Mouse (Mus musculus) brain, embryonic 18.5 days (tissue): ENCODE results near the gene Dennd2a.

Experiments
- DNase-seq: peaks from one replicate; pipeline ENCODE4 v3.0.0-alpha.2; 2012; ENCODE audit warnings: low read depth, low spot score

Dennd2a gene

DNA sequence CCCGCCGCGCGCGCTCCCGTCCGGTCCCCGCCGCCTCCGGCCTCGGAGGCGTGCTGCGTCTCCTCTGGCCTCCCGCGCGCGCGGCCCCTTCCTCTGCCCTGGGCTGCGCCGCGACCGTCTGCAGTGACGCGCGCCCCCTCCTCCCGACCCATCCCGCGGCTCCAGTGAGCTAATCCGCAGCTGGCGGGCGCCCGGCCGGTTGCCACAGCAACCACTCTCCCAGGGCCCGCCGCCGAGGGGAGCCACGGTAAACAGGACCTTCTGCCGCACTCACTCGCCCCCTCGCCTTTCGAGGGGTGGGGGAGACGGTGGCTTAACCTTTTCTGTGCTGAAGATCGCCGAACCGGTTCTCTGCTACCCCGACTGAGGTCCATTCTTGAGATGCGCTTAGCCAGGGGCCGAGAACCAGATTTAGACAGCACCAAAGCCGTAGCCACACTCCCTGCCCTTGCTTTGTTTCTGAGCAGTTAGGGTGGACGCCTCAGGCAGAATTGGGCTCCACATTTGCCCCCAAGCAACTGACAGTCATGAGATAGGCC is at the start of gene Dennd2a:
TSS of gene Dennd2a (minus strand) at position 145 of the 539 bp plus-strand sequence.
- peak; percentile 66 for DNase-seq

DNA sequence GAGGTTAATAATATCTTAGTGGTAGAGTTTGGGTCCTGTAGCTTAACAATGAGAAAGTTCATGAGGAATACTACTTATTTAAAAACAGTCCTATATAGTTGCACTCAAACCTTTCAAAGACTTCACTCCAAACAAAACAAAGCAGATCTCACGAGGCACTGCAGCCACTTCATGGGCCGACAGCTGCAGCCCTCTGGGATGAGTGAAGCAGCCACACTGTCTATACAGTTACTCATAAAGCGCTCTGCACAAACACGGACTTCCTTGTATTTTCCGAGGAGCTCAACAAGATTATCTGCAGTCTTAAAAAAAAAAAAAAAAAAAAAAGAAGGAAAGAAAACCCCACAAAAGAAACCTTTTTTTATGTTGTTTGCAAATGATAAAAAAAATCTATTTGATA is 49.7 kb upstream of the Dennd2a start:
- no peak for DNase-seq

DNA sequence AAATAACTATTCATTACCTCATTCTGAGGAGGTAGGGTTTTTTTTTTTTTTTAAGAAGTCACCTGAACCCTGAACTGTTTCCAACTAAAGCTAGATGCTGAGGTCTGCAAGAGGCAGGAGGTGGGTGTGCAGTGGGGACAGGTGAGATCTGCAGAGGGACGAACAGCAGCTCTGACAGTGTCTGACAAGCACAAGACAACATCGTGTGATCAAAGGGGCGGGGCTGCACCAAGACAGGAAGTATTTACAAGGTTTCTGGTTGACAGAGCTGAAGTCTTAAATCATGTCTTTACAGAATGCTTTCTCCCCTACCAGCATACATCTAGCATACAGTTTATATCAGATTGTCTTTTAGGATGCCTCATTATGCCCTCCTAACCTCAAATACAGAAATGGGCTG is 49.2 kb upstream of the Dennd2a start:
- DNase-seq: no peak

DNA sequence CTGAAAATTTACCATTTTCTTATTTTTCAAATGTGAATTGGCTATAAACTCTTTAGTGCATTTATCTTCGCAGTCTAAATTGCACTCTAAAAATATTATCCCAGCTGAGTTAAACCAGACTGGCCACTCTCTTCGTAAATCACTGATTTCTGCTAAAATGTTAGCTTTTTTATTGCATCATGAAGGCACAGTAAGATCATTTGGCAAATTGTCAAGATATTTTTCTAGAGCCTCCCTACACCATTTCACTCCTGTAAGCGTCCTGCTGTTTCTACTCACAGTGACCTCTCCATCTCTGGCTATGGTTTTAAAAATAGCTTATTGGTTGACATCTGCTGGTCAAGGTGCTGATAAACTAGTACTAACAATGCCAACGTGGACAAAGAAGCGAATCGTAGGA is 48.4 kb upstream of the Dennd2a start:
- no peak for DNase-seq

DNA sequence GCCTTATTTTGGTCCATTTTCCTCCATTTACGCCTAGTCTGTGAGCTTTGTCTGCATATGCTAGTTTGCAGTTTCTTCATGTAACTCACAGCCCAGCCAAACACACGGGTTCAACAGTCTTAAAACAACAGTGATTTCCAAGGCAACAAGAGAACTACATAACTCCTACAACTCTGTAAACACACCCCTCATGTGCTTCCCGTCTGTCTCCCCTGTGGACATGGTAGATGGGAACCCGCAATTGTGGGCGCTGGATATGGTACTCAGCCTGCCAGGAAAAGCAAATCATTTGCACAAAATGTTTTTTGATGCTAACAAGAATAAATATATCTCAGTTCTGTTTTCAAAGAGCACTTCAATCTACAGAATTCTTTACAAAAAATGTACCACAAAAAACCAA is 46.9 kb upstream of the Dennd2a start:
- no peak for DNase-seq

DNA sequence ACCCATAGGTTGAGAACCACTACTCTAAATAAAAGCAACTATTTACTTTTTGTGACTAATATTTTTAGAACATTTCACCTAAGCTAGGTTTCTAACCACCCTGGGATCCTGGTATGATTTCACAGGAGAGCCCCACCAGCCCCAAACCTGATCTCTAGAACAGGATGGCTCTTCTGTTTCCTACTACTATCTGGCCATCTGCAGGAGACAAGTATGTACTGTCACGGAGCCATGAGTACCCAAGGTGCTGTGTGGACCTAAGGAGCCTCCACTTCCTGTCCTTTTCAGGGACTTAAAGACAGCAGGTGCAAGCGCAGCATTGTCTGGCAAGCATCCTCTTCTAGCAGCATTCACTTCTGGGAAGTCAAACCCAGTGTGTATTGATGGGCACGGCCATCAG is 44.2 kb upstream of the Dennd2a start:
- DNase-seq: no peak

DNA sequence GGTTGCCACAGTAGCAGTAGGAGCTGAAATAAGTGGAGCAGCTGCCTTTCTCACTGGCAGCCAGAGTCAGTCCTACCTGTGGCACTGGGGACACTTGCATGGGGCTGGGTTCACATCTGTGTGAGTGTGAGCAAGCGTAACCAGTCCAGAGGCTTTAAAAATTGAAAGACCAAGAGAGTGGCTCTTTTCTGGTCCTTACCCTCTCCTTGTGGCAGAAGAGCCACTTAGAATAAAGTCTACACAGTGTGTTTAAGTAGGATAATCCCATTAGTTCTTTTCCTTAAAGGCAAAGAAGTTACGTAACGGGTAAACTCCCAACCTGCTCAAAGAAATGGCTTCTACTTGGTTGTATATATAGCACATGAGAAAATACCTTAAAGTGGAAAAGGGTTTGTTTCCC is 43.2 kb upstream of the Dennd2a start:
- no peak for DNase-seq

DNA sequence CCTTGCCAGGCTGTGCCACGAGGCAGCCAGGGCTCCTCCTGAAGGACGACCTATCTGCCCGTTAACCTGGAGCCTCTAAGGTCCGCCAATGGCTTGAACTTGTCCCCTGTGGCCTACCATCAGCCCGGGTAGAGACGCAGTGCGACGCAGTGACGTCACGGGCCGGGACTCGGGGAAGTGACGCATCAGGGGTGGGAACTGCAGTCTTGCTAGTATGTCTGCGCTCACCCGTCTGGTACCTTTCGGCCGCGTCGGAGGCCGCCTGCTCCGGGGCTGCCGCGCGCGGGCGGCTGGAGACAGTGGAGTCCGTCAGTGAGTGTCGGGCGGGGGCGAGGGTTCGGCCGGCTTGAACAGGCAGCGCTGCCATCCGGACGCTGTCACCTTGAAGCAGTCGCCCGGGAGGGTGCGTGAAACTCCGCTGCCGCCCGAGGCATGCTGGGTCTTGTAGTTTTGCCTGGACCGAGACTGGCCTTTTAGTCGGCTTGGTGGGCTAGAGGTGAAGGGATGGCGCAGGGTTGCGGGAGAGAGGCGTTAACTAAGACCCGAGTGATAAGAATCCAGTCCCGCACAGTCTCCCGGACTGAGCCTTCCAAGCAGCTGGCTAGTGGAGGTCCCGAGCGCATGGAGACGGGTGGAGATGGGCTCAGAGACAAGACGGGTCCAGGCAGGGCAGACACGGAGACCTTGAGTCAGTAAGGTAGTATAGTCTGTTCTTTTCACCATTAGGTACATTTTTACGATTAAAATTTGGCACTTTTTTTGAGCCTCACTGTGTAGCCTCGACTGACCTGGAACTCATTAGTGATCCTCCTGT is 34.9 kb upstream of the Dennd2a start, which contains the start of gene Ndufb2:
TSS of gene Ndufb2 (plus strand) at position 174 of the 814 bp plus-strand sequence.
- peak; percentile 89 for DNase-seq

DNA sequence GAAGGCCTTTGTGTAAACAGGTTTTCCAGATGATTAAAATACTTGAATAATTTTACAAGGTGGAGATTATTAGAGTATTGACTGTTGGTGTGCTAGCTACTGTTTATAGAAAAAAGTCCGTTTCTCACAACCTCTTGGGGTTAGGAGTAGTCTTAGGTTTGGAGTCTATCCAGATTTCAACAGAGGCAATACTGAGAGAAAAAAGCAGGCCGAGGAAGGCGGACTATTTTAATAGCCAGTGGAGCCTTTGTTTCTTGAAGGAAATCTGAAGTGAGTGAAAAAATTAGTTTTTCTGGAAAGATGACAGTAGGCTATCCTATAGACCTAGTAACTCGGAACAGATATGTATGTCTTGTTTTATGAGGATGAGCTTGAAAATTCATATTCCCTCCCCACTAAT is 33.8 kb upstream of the Dennd2a start:
- no peak for DNase-seq

DNA sequence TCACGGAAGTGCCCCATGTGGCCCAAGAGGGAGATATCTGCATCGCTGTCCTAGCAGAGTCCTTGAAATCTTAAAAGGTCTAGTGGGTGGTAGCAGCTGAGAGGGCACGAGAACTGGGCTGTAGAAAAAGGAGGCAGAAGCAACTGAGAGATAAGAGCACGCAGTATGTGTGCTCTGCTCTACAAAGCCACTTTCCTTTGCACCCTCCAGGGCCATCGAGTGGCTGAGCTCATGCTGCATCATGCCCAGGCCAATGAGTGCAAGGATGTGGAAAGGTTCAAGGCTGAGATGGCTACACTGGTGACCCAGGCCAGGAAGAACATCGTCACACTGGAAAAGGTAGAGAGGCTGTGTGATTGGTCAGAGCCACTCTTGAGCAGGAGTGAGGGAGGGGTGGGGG is 27.9 kb upstream of the Dennd2a start, which contains the start of gene Gm42420:
TSS of gene Gm42420 (plus strand) at position 237 of the 400 bp plus-strand sequence.
- no peak for DNase-seq

DNA sequence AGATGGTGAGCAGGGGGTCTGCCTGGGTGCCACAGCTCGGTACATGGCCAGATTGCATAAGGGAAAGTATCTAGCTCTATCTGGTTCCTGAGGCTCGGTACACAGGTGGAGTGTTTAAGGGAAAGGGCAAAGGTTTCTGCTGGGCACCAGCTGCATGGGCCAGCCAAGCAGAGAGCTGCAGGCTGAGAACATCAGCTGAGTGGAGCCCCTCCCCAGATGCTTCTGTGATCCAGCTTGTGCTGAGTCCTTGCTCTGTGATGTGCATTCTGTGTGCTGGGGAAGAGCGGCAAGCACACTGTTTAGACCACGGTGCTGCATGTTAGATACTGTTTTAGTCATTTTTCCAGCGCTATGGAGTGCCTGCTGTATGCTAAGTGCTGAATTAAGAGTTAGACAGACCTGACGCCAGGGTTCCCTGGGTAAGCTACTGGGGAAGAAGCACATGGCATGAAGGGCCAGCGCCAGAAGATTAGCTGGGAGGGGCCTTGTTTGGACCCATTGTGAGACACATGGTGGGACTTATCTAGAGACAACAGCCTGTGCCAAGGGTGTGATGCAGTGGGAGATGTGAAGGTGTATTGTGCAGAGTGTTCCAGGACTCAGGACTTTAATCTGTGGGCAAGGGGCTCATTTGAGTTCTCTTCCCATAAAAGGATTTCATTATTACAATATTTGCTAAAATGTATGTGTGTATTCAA is 23.6 kb upstream of the Dennd2a start:
- DNase-seq: no peak

DNA sequence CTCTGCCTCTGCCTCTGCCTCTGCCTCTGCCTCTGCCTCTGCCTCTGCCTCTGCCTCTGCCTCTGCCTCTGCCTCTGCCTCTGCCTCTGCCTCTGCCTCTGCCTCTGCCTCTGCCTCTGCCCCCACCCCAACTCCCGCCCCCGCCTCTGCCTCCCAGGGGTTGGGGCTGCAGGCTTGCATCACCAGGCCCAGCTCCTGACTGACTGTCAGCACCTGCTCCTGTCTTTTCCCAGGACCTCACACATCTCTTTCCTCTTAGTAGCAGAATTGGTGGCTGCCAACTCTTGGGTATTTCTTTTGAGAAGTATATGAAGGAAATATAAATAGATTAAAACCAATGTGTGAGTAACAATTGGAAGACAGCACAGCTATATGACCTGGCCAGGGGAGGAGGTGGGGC is 22.9 kb upstream of the Dennd2a start:
- DNase-seq: no peak

DNA sequence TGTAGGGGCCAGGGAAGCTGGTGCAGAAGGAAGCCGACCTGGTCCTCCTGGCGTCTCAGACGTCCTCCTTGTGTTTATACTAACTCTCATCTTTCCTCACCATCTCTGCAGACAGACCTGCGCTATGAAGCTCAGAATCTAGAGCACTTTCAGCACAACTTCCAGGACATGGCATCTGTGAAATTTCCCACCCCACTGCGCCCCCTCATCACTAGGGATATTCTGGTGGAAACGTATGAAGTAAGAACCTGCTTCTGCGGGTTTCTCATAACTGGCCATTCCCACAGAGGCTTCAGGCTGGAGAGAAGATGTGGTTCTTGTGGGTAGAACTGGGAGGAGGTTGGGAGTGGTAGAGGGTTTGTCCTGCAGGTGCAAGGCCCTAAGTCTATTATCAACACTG is 21.9 kb upstream of the Dennd2a start:
- DNase-seq: no peak

DNA sequence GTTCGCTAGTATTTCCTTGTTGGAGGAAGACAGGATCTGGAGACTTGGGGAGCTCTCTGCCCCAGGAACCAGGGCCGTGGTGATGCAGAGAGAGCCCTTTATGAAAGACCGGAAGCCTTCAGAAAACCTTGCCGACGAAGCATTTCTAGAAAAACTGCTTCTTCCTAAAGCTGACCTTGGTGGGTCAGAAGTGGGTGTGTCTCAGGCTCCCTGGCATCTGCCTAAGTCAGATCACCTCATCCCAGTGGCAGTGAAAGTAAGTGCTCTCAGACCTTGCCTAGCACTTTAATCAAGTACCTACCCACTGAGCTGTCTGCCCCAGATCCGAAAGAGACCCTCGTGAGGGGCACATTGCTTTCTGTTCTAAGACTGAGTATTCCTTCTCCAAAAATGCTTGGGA is 17.3 kb upstream of the Dennd2a start:
- no peak for DNase-seq

DNA sequence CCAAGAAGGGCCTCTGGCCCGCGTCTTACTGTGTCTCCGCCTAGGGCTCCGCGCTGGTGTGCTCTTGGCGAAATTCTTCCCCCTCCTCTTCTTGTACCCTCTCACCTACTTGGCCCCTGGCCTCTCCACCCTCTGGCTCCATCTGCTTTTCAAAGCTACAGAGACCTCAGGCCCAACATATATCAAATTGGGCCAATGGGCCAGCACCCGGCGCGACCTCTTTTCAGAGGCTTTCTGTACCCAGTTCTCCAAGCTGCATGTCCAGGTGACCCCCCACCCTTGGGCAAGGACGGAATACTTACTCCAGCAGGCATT is 16.8 kb upstream of the Dennd2a start:
- no peak for DNase-seq

DNA sequence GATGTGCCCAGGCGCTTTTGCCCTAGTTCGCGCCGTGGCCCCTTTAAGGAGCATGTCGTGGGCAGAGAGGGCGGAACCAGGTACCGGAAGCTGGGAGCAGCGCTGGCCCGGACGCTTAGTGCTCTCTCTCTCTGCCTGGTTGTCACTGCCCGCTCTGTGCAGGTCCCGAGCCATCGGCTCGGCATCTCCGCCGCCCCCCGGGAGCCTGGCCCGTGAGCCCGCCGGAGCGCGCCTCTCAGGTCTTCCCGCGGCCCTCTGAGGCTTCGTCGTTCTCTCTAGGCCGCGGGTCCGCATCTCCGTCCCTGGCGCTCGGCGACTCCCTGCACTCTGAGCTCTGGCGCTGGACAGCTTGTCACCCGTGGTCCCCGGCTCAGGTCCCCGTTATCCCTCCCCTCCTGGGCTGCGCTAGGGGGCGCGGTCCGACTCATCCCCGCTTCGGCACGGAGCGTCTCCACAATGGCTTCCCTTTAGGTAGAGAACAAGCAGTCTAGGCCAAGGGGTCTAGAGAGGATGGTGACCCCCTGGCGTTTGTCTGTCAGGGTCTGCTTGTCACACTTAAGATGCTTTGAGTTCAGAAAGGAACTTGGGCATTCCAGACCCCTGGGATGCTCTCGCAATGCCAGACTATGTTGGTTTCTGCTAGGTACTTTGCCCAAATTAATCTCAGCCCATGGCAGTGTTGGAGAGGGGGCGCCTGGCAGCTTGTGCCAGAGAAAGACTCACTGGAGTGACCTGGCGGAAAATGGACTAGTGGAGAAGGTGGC is 16.3 kb upstream of the Dennd2a start, which contains the start of gene Adck2:
TSS of gene Adck2 (plus strand) at position 83 of the 764 bp plus-strand sequence.
- no peak for DNase-seq

DNA sequence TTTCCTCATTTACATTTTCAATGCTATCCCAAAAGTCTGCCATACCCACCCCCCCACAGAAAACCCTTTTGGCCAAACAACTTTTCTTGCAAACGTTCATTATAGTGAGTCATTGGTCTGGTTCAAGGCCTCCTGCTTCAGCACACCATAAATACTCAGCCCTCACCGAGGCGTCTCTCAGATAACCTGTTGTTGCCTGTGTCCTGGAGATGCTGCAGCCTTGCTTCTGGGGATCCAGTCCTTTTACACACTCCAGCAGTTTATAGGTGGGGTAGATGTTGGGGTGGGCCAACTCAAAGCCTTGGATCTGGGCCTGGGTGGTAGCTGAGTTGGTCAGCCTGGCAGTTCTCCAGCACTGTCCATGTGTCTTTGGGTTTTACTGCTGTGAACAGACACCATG is 12.8 kb upstream of the Dennd2a start:
- DNase-seq: no peak

DNA sequence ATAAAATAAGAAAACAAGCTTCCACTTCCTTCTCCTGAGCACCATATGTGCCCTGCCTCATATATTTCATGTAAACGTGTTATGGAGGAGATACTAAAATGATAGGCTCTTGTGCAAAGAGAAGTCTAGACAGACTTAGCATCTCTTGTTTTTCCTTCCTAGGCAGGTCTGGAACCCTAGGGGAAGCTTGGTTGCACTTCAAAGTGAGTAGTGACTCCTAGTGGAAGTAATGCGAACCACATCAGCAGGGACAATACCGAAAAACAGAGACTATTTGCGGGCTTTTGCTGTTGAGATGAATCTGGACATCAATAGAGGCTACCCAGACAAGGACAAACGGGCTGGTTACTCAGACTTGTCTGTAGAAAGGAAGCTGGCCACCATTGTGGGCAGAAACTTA is 9.9 kb upstream of the Dennd2a start:
- no peak for DNase-seq

DNA sequence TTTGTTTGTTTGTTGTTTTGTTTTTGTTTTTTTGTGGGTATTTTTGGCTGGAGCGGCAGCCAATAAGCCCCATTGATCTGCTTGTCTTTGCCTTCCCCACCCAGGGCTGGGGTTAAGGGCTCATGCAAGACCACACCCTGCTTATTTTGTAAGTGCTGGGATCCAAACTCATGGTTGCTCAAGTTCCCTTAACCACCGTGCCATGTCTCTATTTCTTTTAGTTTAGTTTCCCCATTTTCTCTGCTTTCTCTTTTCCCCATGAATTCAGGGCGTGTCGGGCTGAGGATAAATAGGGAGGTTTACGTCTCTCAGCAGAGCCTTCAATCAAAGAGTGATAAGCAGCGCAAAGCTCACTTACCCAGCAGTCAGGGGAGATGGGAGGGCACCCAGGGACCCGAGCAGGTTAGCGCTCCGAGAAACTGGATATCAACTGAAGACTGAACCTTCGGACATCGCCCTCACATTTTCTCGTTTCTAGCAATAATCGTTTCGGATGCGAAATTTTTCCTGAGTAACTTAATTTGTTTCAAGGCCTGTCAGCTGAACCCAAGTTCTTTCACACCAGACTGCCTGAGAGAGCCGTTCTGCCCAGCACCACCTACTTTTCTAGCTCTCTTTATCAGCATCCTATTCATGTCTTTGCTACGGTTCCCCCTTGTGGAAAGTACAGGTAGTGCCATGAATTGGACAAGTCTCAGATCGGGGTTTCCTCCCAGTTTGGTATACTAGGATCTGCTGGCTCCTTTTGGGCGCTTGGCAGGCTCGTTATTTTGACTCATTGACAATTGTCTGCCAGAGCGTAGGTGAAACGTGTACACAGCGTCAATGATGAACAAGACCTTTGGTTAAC is 4.7 kb upstream of the Dennd2a start:
- DNase-seq: peak; percentile 74

DNA sequence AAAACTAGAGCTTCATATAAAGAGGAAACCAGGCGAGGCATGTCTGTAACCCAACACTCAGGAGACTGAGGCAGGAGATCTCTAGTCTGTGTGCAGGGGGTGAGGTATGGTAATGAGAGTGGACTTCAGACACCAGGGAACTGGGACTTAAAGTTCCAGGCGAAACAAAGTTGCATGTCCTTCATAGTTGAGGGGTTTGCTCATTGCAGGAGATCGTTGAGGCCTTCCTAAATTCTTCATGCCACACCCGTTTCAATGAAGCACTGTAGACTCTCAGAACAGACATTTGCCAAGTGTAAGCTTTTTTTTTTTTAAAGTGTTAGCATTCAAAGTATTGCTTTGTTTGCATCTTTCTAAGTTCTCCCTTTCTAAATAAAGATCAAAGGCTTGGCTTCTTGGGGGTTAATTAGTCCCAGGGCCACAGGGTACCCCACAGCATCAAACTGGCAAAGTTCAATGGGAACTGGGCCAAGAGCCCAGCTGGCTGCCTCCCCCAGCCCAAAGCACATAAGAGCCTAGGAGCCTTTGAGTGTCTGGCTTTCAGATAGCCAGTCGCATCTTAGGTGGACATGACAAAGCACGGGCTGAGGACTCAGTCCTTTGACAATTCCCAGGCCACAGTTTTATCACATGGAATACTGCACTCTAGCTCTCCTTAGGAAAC is 1.7 kb upstream of the Dennd2a start:
- no peak for DNase-seq
